Mouse (Mus musculus): ENCODE results near the gene S100a11.

GRCm38 (mm10) chr3:93485611-93486010 is 34.7 kb upstream of the S100a11 start:
- no peak for TF ChIP-seq GATA1 (IDR thresholded peaks at IDR 0.05; ENCODE audit: low read length)
- TF ChIP-seq TAL1 (IDR thresholded peaks at IDR 0.05; ENCODE audit: low read length): no peak

Data from erythroblast, embryonic 14.5 days (primary cell).